Mouse (Mus musculus) olfactory bulb, adult 2 months (tissue): ENCODE data around the gene Gm4924. TPM values are rescaled to one million over a fixed set of nuclear protein-coding genes. Genes with fewer than 3 reads are reported as not detected.
A peak's percentile ranks its signal among the peaks of the same experiment; 100 is the strongest.

ENCODE experiments used
- H3K27ac ChIP-seq: fragments of 200-500 bp; 2 replicates; pipeline ENCODE4 v1.5.1; 2012; ENCODE audit warnings: low read depth, low read length; ENCODE audit not compliant: insufficient read depth
- H3K4me1 ChIP-seq: fragments of 200-500 bp; 2 replicates; pipeline ENCODE4 v1.6.1; 2012; ENCODE audit warnings: low read length; ENCODE audit not compliant: control insufficient read depth, insufficient read depth
- H3K4me3 ChIP-seq: fragments of 200-500 bp; 2 replicates; pipeline ENCODE4 v1.5.1; 2012; ENCODE audit warnings: mild to moderate bottlenecking, low read depth, low read length, moderate library complexity; ENCODE audit not compliant: insufficient read depth
- CTCF ChIP-seq: fragments of 200-500 bp; IDR thresholded peaks from 2 replicates; pipeline ENCODE4 v1.5.1; 2012; ENCODE audit warnings: low read depth, mild to moderate bottlenecking, low read length, moderate library complexity; ENCODE audit not compliant: insufficient read depth
- POLR2A ChIP-seq: fragments of 200-500 bp; IDR thresholded peaks from 2 replicates; pipeline ENCODE4 v1.6.1; 2012; ENCODE audit warnings: mild to moderate bottlenecking, low read depth, low read length, moderate library complexity; ENCODE audit not compliant: insufficient read depth
- WGBS: fragments of 180-500 bp; shearing (Covaris S2); methylation state at CpG from one replicate; pipeline ENCODE4 v1.1.7; 2018; 5-methylcytosine and 5-hydroxymethylcytosine counted together
- polyA plus RNA-seq: library from polyadenylated mRNA; stranded (reverse); fragments of >200 nt; gene quantifications from 2 replicates; pipeline ENCODE4 v1.2.4, GENCODE M21; 2012; ENCODE audit warnings: low replicate concordance; ENCODE audit not compliant: missing spikeins, insufficient read depth, insufficient read length

Gm4924 gene
- not detected in 2 replicates for polyA plus RNA-seq

GRCm38 (mm10) chr10:82354083-82355010, at the start of gene Gm4924:
Gm4924 (plus strand) TSS chr10:82354255.
- TF ChIP-seq CTCF, result no peak
- peak; percentile 62 for TF ChIP-seq POLR2A
- peak within 1 kb of the TSS; percentile 89 for H3K27ac ChIP-seq
- no peaks in the 10 kb centered on the region for H3K4me1 ChIP-seq
- H3K4me3 ChIP-seq, result peak within 1 kb of the TSS; percentile 75
- 2% methylated on average over 34 of the region's 34 CpGs for WGBS

DNA sequence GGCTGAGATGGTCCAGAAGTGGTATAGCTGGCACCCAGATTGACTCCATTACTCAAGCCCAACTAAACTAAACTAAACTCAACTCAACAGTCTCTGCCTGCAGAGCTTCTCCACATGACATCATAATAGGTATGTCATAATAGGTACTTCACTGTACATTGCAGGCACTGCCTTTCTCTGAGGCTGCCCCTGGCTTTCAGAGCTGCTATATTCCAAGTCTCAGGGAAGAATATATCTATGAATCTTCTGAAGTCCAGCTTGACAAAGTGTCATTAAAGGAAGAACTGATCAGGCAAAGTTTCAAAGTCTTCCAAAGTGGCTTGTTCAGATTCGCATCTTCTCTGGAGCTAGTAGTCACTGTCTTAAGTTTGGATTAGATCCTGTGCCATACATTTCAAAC, 37.6 kb upstream of the Gm4924 start, which contains the start of gene 4932415D10Rik:
Gene 4932415D10Rik (minus strand): TSS at position 101 of the 400 bp plus-strand sequence.
- Histone ChIP-seq H3K4me3 (no peak within 1 kb of the TSS), H3K4me1 (no peaks in the 10 kb centered on the region), H3K27ac (no peak within 1 kb of the TSS)
- TF ChIP-seq POLR2A, result no peak
- TF ChIP-seq CTCF, result no peak
- 94% methylated on average over 1 of the region's 1 CpGs for WGBS

GRCm38 (mm10) chr10:82320134-82320533, 33.9 kb upstream of the Gm4924 start:
- 56% methylated on average over 3 of the region's 3 CpGs for WGBS
- H3K4me3 ChIP-seq, result no peak overlapping the region
- H3K27ac ChIP-seq, result no peak overlapping the region
- TF ChIP-seq CTCF (no peak), POLR2A (no peak)
- H3K4me1 ChIP-seq, result no peaks in the 10 kb centered on the region

DNA sequence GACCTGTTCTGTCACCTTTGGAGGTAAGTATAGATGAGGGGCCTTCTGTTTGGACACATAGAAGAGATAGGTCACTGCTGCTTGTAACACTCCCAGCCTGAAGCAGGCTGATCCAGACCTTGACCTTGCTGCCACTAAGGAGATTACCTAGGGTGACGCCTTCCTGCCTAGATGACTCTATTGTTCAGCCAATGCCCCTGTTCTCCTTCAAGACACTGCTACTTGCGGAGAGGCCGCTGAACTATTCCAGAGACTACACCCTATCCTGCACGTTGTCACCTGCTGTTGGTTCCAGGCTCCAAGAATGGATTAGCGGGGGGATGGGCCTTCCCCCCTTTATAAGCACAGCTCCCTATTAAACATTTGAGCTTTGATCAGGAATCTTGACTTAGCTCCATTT, 24.2 kb upstream of the Gm4924 start:
- WGBS, result 78% methylated on average over 5 of the region's 5 CpGs
- Histone ChIP-seq H3K4me3 (no peak overlapping the region), H3K4me1 (no peaks in the 10 kb centered on the region), H3K27ac (no peak overlapping the region)
- no peak for TF ChIP-seq POLR2A
- no peak for TF ChIP-seq CTCF

- Histone ChIP-seq H3K4me1 (no peaks in the 10 kb centered on the region), H3K27ac (no peak overlapping the region), H3K4me3 (no peak overlapping the region)
- TF ChIP-seq CTCF, result no peak
- TF ChIP-seq POLR2A, result no peak
- WGBS, result 96% methylated on average over 4 of the region's 4 CpGs
These were observed 1.3 kb downstream of the Gm4924 start for GRCm38 (mm10) chr10:82355401-82355800.

- H3K4me3 ChIP-seq, result no peak overlapping the region
- H3K4me1 ChIP-seq, result no peaks in the 10 kb centered on the region
- no peak overlapping the region for H3K27ac ChIP-seq
- TF ChIP-seq POLR2A (no peak), CTCF (no peak)
- 92% methylated on average over 9 of the region's 9 CpGs for WGBS
These were observed 7.9 kb downstream of the Gm4924 start for GRCm38 (mm10) chr10:82361911-82362310.

GRCm38 (mm10) chr10:82382992-82383391, 28.9 kb downstream of the Gm4924 start:
- WGBS, result 92% methylated on average over 1 of the region's 1 CpGs
- no peak for TF ChIP-seq POLR2A
- no peak for TF ChIP-seq CTCF

DNA sequence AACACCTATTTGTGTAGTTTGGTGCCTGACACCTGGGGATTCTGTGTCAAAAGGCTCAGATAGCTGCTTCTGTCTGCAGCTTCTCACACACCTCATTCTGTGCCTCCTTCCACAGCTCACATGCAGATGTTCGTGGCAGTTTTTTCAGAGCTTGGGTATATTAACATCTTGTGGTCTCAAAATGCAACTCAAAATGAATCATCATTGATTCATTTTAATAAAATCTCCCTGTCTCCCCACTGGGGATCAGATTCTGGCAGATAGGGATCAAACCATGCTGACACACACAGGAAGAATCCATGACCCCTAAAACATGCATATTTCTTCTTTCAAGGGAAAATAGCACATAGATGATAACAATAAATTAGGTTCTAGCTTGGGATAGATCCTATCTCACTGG, 55.5 kb downstream of the Gm4924 start:
- TF ChIP-seq CTCF (no peak), POLR2A (no peak)
- H3K4me3 ChIP-seq, result no peak overlapping the region
- no peaks in the 10 kb centered on the region for H3K4me1 ChIP-seq
- H3K27ac ChIP-seq, result no peak overlapping the region
- WGBS, result 73% methylated on average over 1 of the region's 1 CpGs

More at GRCm38 (mm10) chr10:82382992-82383391, 28.9 kb downstream of the Gm4924 start:
- Histone ChIP-seq H3K4me1 (no peaks in the 10 kb centered on the region), H3K27ac (no peak overlapping the region), H3K4me3 (no peak overlapping the region)

GRCm38 (mm10) chr10:82423631-82424030, 69.6 kb downstream of the Gm4924 start:
- no peak overlapping the region for H3K4me3 ChIP-seq
- no peak overlapping the region for H3K27ac ChIP-seq
- no peaks in the 10 kb centered on the region for H3K4me1 ChIP-seq
- TF ChIP-seq CTCF (no peak), POLR2A (no peak)

Other genes with a start within 250 kb of the Gm4924 start
- gene AU041133, start 226.2 kb upstream of the Gm4924 start, polyA plus RNA-seq, result not detected in 2 replicates
- not detected in 2 replicates for gene Zfp938, start 113.0 kb upstream of the Gm4924 start, polyA plus RNA-seq
- gene 4932415D10Rik, start 37.7 kb upstream of the Gm4924 start, polyA plus RNA-seq, result not detected in 2 replicates
- not detected in 2 replicates for gene Gm1553, start 138.4 kb downstream of the Gm4924 start, polyA plus RNA-seq